Mouse (Mus musculus) heart, postnatal 10 days (tissue): ENCODE results near the gene Wipf3. TPM values are rescaled to one million over a fixed set of nuclear protein-coding genes. Genes with fewer than 3 reads are reported as not detected.

Source experiments
- DNase-seq, 2 experiments: peaks; one replicate each; pipeline ENCODE4 v3.0.0; 2021
- intact Hi-C: fragments of 180-260 bp; cut with DNase I; formaldehyde crosslinking; loops from one replicate; pipeline ENCODE4 v1.15.1; 2025
- total RNA-seq, 2 experiments: library from RNA; stranded (reverse); gene quantifications; 2 replicates each; pipeline ENCODE4 v1.2.3; 2021

The Wipf3 gene
- total RNA-seq, 2 experiments from 2014 or later, result 12.9 to 16.4 TPM

GRCm38 (mm10) chr6:54516512-54517134, 87.2 kb downstream of the Wipf3 start:
- intact Hi-C loops, result no loop called here
- DNase-seq, result no peak

- intact Hi-C loops, result no loop called here
- no peak for DNase-seq
These were observed 89.4 kb downstream of the Wipf3 start for GRCm38 (mm10) chr6:54518758-54519157.

- DNase-seq, result no peak
- intact Hi-C loops, result no loop called here
These were observed 99.3 kb downstream of the Wipf3 start for GRCm38 (mm10) chr6:54528666-54529065.

- no peak for DNase-seq
- intact Hi-C loops, result no loop called here
These were observed 100.8 kb downstream of the Wipf3 start for GRCm38 (mm10) chr6:54530182-54530581.

- peak in 1 of 2 experiments; percentile 25 for DNase-seq
- intact Hi-C loops, result no loop called here
These were observed 101.7 kb downstream of the Wipf3 start for GRCm38 (mm10) chr6:54531048-54531481.

- intact Hi-C loops, result no loop called here
- no peak for DNase-seq
These were observed 106.1 kb downstream of the Wipf3 start for GRCm38 (mm10) chr6:54535485-54535884.

GRCm38 (mm10) chr6:54537053-54537452, 107.7 kb downstream of the Wipf3 start:
- DNase-seq, result no peak
- intact Hi-C loops, result no loop called here

GRCm38 (mm10) chr6:54538773-54539173, 109.4 kb downstream of the Wipf3 start:
- DNase-seq, result no peak
- intact Hi-C loops, result no loop called here

GRCm38 (mm10) chr6:54539396-54539795, 110.0 kb downstream of the Wipf3 start:
- no peak for DNase-seq
- intact Hi-C loops, result no loop called here

GRCm38 (mm10) chr6:54540252-54540887, 111.0 kb downstream of the Wipf3 start:
- intact Hi-C loops, result no loop called here
- DNase-seq, result peak; percentile 43 to 59

GRCm38 (mm10) chr6:54542836-54543235, 113.4 kb downstream of the Wipf3 start:
- intact Hi-C loops, result no loop called here

GRCm38 (mm10) chr6:54543646-54544045, 114.2 kb downstream of the Wipf3 start:
- intact Hi-C loops, result no loop called here
- no peak for DNase-seq

More at GRCm38 (mm10) chr6:54542836-54543235, 113.4 kb downstream of the Wipf3 start:
- no peak for DNase-seq

GRCm38 (mm10) chr6:54548314-54549019, 119.1 kb downstream of the Wipf3 start:
- intact Hi-C loops, result no loop called here
- DNase-seq, result peak; percentile 42 to 58

- no peak for DNase-seq
- intact Hi-C loops, result no loop called here
These were observed 119.9 kb downstream of the Wipf3 start for GRCm38 (mm10) chr6:54549311-54549710.

GRCm38 (mm10) chr6:54550801-54551323, 121.5 kb downstream of the Wipf3 start:
- no peak for DNase-seq
- intact Hi-C loops, result no loop called here

- intact Hi-C loops, result no loop called here
- no peak for DNase-seq
These were observed 123.5 kb downstream of the Wipf3 start for GRCm38 (mm10) chr6:54552721-54553413.

Other genes with a start within 250 kb of the Wipf3 start
- 1 to 10 TPM; 3.6 to 4.5 TPM for gene Prr15, start 103.8 kb upstream of the Wipf3 start, total RNA-seq
- gene Scrn1, start 136.9 kb downstream of the Wipf3 start, total RNA-seq, result 1 to 10 TPM; 8.3 to 9.3 TPM
- 10 to 100 TPM; 12.4 to 12.9 TPM for gene Plekha8, start 165.5 kb downstream of the Wipf3 start, total RNA-seq
- gene Fkbp14, start 167.7 kb downstream of the Wipf3 start, total RNA-seq, result 10 to 100 TPM; 15.1 to 17.0 TPM